Comparison of ENCODE assay signal across 14 mouse cellular contexts in the genomic region with DNA sequence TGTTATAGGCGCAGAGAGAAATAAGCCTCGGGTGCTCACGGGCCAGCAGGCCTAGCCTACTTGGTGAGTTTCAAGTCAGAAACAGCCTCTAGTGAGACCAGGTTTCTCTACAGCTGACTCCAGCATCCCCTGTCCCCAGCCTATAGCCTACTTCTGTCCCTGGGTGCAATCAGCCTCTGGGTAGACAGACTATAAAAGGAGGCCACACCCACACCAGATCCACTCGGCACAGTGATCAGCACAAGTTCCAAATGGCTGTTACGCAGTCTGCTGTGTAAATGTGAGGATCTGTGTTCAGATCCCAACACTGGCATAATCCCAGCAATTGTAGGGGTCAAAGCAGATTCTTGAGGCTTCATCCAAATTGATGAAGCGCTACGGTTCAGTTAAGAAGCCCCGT. TPM values are rescaled to one million over a fixed set of nuclear protein-coding genes. Genes with fewer than 3 reads are reported as not detected.
DNase-seq lines count a peak whose midpoint lies in the region; ATAC-seq and TF ChIP-seq lines count a peak whose summit lies in the region.
"Had no signal": no experiment of that assay in that cellular context is flagged by ENCODE, and none has a peak within 500 bp of the region (broad histone marks: within the 10 kb centered on the region; RNA-seq: fewer than 3 reads in every experiment).

No protein-coding gene starts in this region.

- TF ChIP-seq CTCF in gastrocnemius, adult 2 months (IDR thresholded peaks at IDR 0.05), result no peak

- no peak for DNase-seq in heart, embryonic 10.5 days (ENCODE audit: low spot score)
- DNase-seq in heart, adult 8-10 months (ENCODE audit: low spot score), result no peak
- no peak for DNase-seq in gastrocnemius, adult 2 months
- no peak for DNase-seq in right cerebral cortex, postnatal 10 days (ENCODE audit: low spot score in 2 of 2)
- DNase-seq: cerebellum, adult 2 months had no signal

- H3K36me3 ChIP-seq in heart, embryonic 10.5 days, result peaks cover 37% of the 10 kb centered on the region
- H3K36me3 ChIP-seq in midbrain, embryonic 12.5 days, result peaks cover 30% of the 10 kb centered on the region
- peaks cover 8% of the 10 kb centered on the region; the same call in 1 of the 2 replicates for H3K36me3 ChIP-seq in midbrain, embryonic 16.5 days (ENCODE audit: control insufficient read depth, insufficient read depth, low read length)
- peaks cover 20% of the 10 kb centered on the region; the same call in 1 of the 2 replicates for H3K36me3 ChIP-seq in intestine, embryonic 16.5 days (ENCODE audit: control insufficient read depth, insufficient read depth, low read length)

- H3K4me2 ChIP-seq in midbrain, embryonic 12.5 days (replicated peaks), result peak overlapping the region; percentile 16
- no peak overlapping the region for H3K4me2 ChIP-seq in midbrain, embryonic 16.5 days (ENCODE audit: low read length)
- H3K4me2 ChIP-seq in intestine, embryonic 16.5 days (ENCODE audit: low read depth, low read length), result no peak overlapping the region

- H3K9me3 ChIP-seq in heart, embryonic 10.5 days, result no peaks in the 10 kb centered on the region
- H3K9me3 ChIP-seq in midbrain, embryonic 12.5 days, result no peaks in the 10 kb centered on the region
- H3K9me3 ChIP-seq in midbrain, embryonic 16.5 days (replicated peaks; ENCODE audit: control insufficient read depth, low read length, poor library complexity, severe bottlenecking), result no peaks in the 10 kb centered on the region
- no peaks in the 10 kb centered on the region for H3K9me3 ChIP-seq in intestine, embryonic 16.5 days (ENCODE audit: control insufficient read depth, low read length)
- H3K9me3 ChIP-seq: midbrain, embryonic 13.5 days had no signal

- 69% methylated on average over 8 of the region's 8 CpGs for WGBS in heart, embryonic 10.5 days
- WGBS in midbrain, embryonic 12.5 days, result 79% methylated on average over 8 of the region's 8 CpGs
- 78% methylated on average over 8 of the region's 8 CpGs for WGBS in midbrain, embryonic 16.5 days
- WGBS in intestine, embryonic 16.5 days, result 71% methylated on average over 8 of the region's 8 CpGs

- ATAC-seq in midbrain, embryonic 12.5 days (ENCODE audit: low FRiP score, low read depth), result no peak
- no peak for ATAC-seq in midbrain, embryonic 16.5 days
- ATAC-seq in intestine, embryonic 16.5 days, result peak; percentile 27; the same call in 1 of the 2 replicates
- ATAC-seq in megakaryocyte-erythroid progenitor cell, adult 5-6 weeks (replicated peaks; ENCODE audit: low FRiP score, low TSS enrichment, poor library complexity, severe bottlenecking), result 0 out of 2 replicates have a peak, but pooled peaks have one; percentile 5

- H3K4me3 ChIP-seq in heart, embryonic 10.5 days, result peak overlapping the region; percentile 42; the same call in 1 of the 2 replicates
- no peak overlapping the region for H3K4me3 ChIP-seq in midbrain, embryonic 12.5 days
- H3K4me3 ChIP-seq in midbrain, embryonic 16.5 days (ENCODE audit: low read depth, low read length), result no peak overlapping the region
- H3K4me3 ChIP-seq in intestine, embryonic 16.5 days (ENCODE audit: low read length), result no peak overlapping the region
- no peak overlapping the region for H3K4me3 ChIP-seq in gastrocnemius, adult 2 months
- H3K4me3 ChIP-seq: midbrain, embryonic 13.5 days had no signal

- H3K4me1 ChIP-seq in heart, embryonic 10.5 days, result peaks cover 74% of the 10 kb centered on the region
- peaks cover 27% of the 10 kb centered on the region for H3K4me1 ChIP-seq in midbrain, embryonic 12.5 days
- peaks cover 14% of the 10 kb centered on the region for H3K4me1 ChIP-seq in midbrain, embryonic 16.5 days (ENCODE audit: control insufficient read depth, insufficient read depth, low read length)
- H3K4me1 ChIP-seq in intestine, embryonic 16.5 days (ENCODE audit: control insufficient read depth, insufficient read depth, low read length), result peaks cover 20% of the 10 kb centered on the region

- H3K9ac ChIP-seq in midbrain, embryonic 12.5 days (replicated peaks), result no peak overlapping the region
- H3K9ac ChIP-seq in midbrain, embryonic 16.5 days (ENCODE audit: low read depth, low read length), result no peak overlapping the region
- no peak overlapping the region; the same call in 1 of the 2 replicates for H3K9ac ChIP-seq in intestine, embryonic 16.5 days (ENCODE audit: low read depth, low read length)
- H3K9ac ChIP-seq: midbrain, embryonic 13.5 days had no signal

- H3K27me3 ChIP-seq in heart, embryonic 10.5 days (ENCODE audit: insufficient read depth, poor library complexity, severe bottlenecking), result no peaks in the 10 kb centered on the region
- H3K27me3 ChIP-seq in midbrain, embryonic 12.5 days, result peaks cover 17% of the 10 kb centered on the region; the same call in 1 of the 2 replicates
- H3K27me3 ChIP-seq in midbrain, embryonic 16.5 days (ENCODE audit: control insufficient read depth, insufficient read depth, low read depth, low read length), result no peaks in the 10 kb centered on the region
- H3K27me3 ChIP-seq in intestine, embryonic 16.5 days (replicated peaks; ENCODE audit: control insufficient read depth, insufficient read depth, low read length), result no peaks in the 10 kb centered on the region

- intact Hi-C loops in gastrocnemius, adult 2 months (cut with DNase I), result no loop called here

- H3K27ac ChIP-seq in heart, embryonic 10.5 days, result peak overlapping the region; percentile 89
- no peak overlapping the region for H3K27ac ChIP-seq in midbrain, embryonic 12.5 days (replicated peaks)
- H3K27ac ChIP-seq in midbrain, embryonic 16.5 days (ENCODE audit: low read length), result no peak overlapping the region
- H3K27ac ChIP-seq in intestine, embryonic 16.5 days (ENCODE audit: low read length), result peak overlapping the region; percentile 31; the same call in 1 of the 2 replicates
- no peak overlapping the region for H3K27ac ChIP-seq in gastrocnemius, adult 2 months
- H3K27ac ChIP-seq: midbrain, embryonic 13.5 days had no signal

RNA-seq across cellular contexts. Expression of gene Mafk, which starts 11.9 kb away (rescaled TPM):
- 20.7 and 25.1 TPM in 2 replicates for polyA plus RNA-seq in heart, embryonic 10.5 days (2016; fragmentation: Nextera tagmentation; extraction: Ambion mirVana)
- total RNA-seq in heart, adult 8-10 months (2022), result 10 to 100 TPM; 27.3 to 35.9 (median 33.9) TPM
- polyA plus RNA-seq in midbrain, embryonic 12.5 days (2016; fragmentation: Nextera tagmentation; extraction: Ambion mirVana), result 11.4 and 11.6 TPM in 2 replicates
- 17.6 and 18.8 TPM in 2 replicates for polyA plus RNA-seq in midbrain, embryonic 16.5 days (2015; fragmentation: Nextera tagmentation; extraction: Ambion mirVana)
- 25.0 and 25.2 TPM in 2 replicates for polyA plus RNA-seq in intestine, embryonic 16.5 days (2015; fragmentation: Nextera tagmentation; extraction: Ambion mirVana)
- total RNA-seq in megakaryocyte-erythroid progenitor cell, adult 5-6 weeks (2014; fragmentation: Nextera tagmentation), result 23.8 and 24.3 TPM in 2 replicates
- total RNA-seq in megakaryocyte-erythroid progenitor cell, adult 5-6 weeks (2017), result 40.1 and 49.3 TPM in 2 replicates
- 10 to 100 TPM; 14.9 to 23.8 TPM for total RNA-seq in gastrocnemius, adult 2 months (2021)

RNA-seq across cellular contexts. Expression of gene Tmem184a, which starts 16.6 kb away (rescaled TPM):
- 2.8 and 3.6 TPM in 2 replicates for polyA plus RNA-seq in heart, embryonic 10.5 days (2016; fragmentation: Nextera tagmentation; extraction: Ambion mirVana)
- total RNA-seq in heart, adult 8-10 months (2022), result under 1 TPM in 3 of 4 experiments, not detected in 1; 0.22 to 0.87 (median 0.47) TPM
- 0.25 and 0.75 TPM in 2 replicates for polyA plus RNA-seq in midbrain, embryonic 12.5 days (2016; fragmentation: Nextera tagmentation; extraction: Ambion mirVana)
- polyA plus RNA-seq in midbrain, embryonic 16.5 days (2015; fragmentation: Nextera tagmentation; extraction: Ambion mirVana), result 0.09 and 0.26 TPM in 2 replicates
- polyA plus RNA-seq in intestine, embryonic 16.5 days (2015; fragmentation: Nextera tagmentation; extraction: Ambion mirVana), result 120 and 151 TPM in 2 replicates
- total RNA-seq in megakaryocyte-erythroid progenitor cell, adult 5-6 weeks (2014; fragmentation: Nextera tagmentation), result not detected in 2 replicates
- total RNA-seq in megakaryocyte-erythroid progenitor cell, adult 5-6 weeks (2017), result 2.0 TPM in 1 of 2 replicates, not detected in the other
- under 1 TPM; 0.87 to 0.95 TPM for total RNA-seq in gastrocnemius, adult 2 months (2021)
- total RNA-seq: neutrophil, adult 5-6 weeks had no signal

RNA-seq across cellular contexts. Expression of gene Gm26938, which starts 23.0 kb away (rescaled TPM):
- polyA plus RNA-seq in heart, embryonic 10.5 days (2016; fragmentation: Nextera tagmentation; extraction: Ambion mirVana), result not detected in 2 replicates
- total RNA-seq in heart, adult 8-10 months (2022), result not detected
- polyA plus RNA-seq in midbrain, embryonic 12.5 days (2016; fragmentation: Nextera tagmentation; extraction: Ambion mirVana), result not detected in 2 replicates
- polyA plus RNA-seq in midbrain, embryonic 16.5 days (2015; fragmentation: Nextera tagmentation; extraction: Ambion mirVana), result not detected in 2 replicates
- polyA plus RNA-seq in intestine, embryonic 16.5 days (2015; fragmentation: Nextera tagmentation; extraction: Ambion mirVana), result not detected in 2 replicates
- total RNA-seq in megakaryocyte-erythroid progenitor cell, adult 5-6 weeks (2014; fragmentation: Nextera tagmentation), result not detected in 2 replicates
- not detected in 2 replicates for total RNA-seq in megakaryocyte-erythroid progenitor cell, adult 5-6 weeks (2017)
- total RNA-seq in gastrocnemius, adult 2 months (2021), result not detected
- total RNA-seq: adrenal gland, postnatal 36 days; layer of hippocampus, postnatal 25 days; neutrophil, adult 5-6 weeks had no signal
- polyA plus RNA-seq: cerebellum, adult 2 months; heart, embryonic 14.5 days; midbrain, embryonic 13.5 days had no signal

RNA-seq across cellular contexts. Expression of gene Psmg3, which starts 23.5 kb away (rescaled TPM):
- polyA plus RNA-seq in heart, embryonic 10.5 days (2016; fragmentation: Nextera tagmentation; extraction: Ambion mirVana), result 57.0 and 76.5 TPM in 2 replicates
- total RNA-seq in heart, adult 8-10 months (2022), result 10 to 100 TPM in 1 of 4 experiments, 1 to 10 TPM in 3; 7.0 to 10.6 (median 9.1) TPM
- 70.5 and 70.8 TPM in 2 replicates for polyA plus RNA-seq in midbrain, embryonic 12.5 days (2016; fragmentation: Nextera tagmentation; extraction: Ambion mirVana)
- polyA plus RNA-seq in midbrain, embryonic 16.5 days (2015; fragmentation: Nextera tagmentation; extraction: Ambion mirVana), result 71.8 and 72.5 TPM in 2 replicates
- polyA plus RNA-seq in intestine, embryonic 16.5 days (2015; fragmentation: Nextera tagmentation; extraction: Ambion mirVana), result 67.6 and 80.3 TPM in 2 replicates
- 95.3 and 101 TPM in 2 replicates for total RNA-seq in megakaryocyte-erythroid progenitor cell, adult 5-6 weeks (2014; fragmentation: Nextera tagmentation)
- total RNA-seq in megakaryocyte-erythroid progenitor cell, adult 5-6 weeks (2017), result 12.7 and 16.0 TPM in 2 replicates
- 10 to 100 TPM in 1 of 2 experiments, 1 to 10 TPM in 1; 7.7 to 10.6 TPM for total RNA-seq in gastrocnemius, adult 2 months (2021)

RNA-seq across cellular contexts. Expression of gene Ints1, which starts 27.7 kb away (rescaled TPM):
- polyA plus RNA-seq in heart, embryonic 10.5 days (2016; fragmentation: Nextera tagmentation; extraction: Ambion mirVana), result 30.3 and 31.3 TPM in 2 replicates
- total RNA-seq in heart, adult 8-10 months (2022), result 10 to 100 TPM; 39.2 to 43.9 (median 40.1) TPM
- 36.3 and 39.8 TPM in 2 replicates for polyA plus RNA-seq in midbrain, embryonic 12.5 days (2016; fragmentation: Nextera tagmentation; extraction: Ambion mirVana)
- polyA plus RNA-seq in midbrain, embryonic 16.5 days (2015; fragmentation: Nextera tagmentation; extraction: Ambion mirVana), result 33.2 TPM in 2 replicates
- 18.8 and 18.9 TPM in 2 replicates for polyA plus RNA-seq in intestine, embryonic 16.5 days (2015; fragmentation: Nextera tagmentation; extraction: Ambion mirVana)
- 106 and 117 TPM in 2 replicates for total RNA-seq in megakaryocyte-erythroid progenitor cell, adult 5-6 weeks (2014; fragmentation: Nextera tagmentation)
- 33.9 and 34.7 TPM in 2 replicates for total RNA-seq in megakaryocyte-erythroid progenitor cell, adult 5-6 weeks (2017)
- 10 to 100 TPM; 32.8 to 40.4 TPM for total RNA-seq in gastrocnemius, adult 2 months (2021)

Comparison
In these comparisons a context has a peak if more than half of its experiments do, and no peak if none do; other contexts are left out.
1. H3K27ac ChIP-seq: peak in heart, embryonic 10.5 days (single experiment) and intestine, embryonic 16.5 days (single experiment); none in midbrain, embryonic 12.5 days (single experiment), midbrain, embryonic 16.5 days (single experiment) and gastrocnemius, adult 2 months (single experiment).
2. ATAC-seq: peak in intestine, embryonic 16.5 days (single experiment) and megakaryocyte-erythroid progenitor cell, adult 5-6 weeks (single experiment); none in midbrain, embryonic 12.5 days (single experiment) and midbrain, embryonic 16.5 days (single experiment).
3. RNA of gene Tmem184a, which starts 16.6 kb away (polyA plus RNA-seq): 120 to 151 TPM in intestine, embryonic 16.5 days; 2.8 to 3.6 TPM in heart, embryonic 10.5 days, 0.25 to 0.75 TPM in midbrain, embryonic 12.5 days and 0.09 to 0.26 TPM in midbrain, embryonic 16.5 days; every median in the first group is over 10 times any median in the second.